Mouse (Mus musculus): Measurements from ENCODE around the gene Hmgcl. TPM values are rescaled to one million over a fixed set of nuclear protein-coding genes. Genes with fewer than 3 reads are reported as not detected.

The Hmgcl gene
- total RNA-seq, 2 experiments from 2014 or later: 33.4 to 34.1 TPM

GRCm38 (mm10) chr4:135995118-135995517, 48.9 kb downstream of the Hmgcl start:
- intact Hi-C loops (cut with DNase I): no loop called here
- TF ChIP-seq CTCF (IDR thresholded peaks at IDR 0.05): no peak
- no peak overlapping the region for H3K27ac ChIP-seq
- H3K4me3 ChIP-seq: no peak overlapping the region
- DNase-seq (ENCODE audit: extremely low spot score in 1 of 2, low spot score in 2 of 2): no peak

GRCm38 (mm10) chr4:136004107-136004675, 57.9 kb downstream of the Hmgcl start:
- intact Hi-C loops (cut with DNase I): no loop called here
- no peak for TF ChIP-seq CTCF (IDR thresholded peaks at IDR 0.05)
- Histone ChIP-seq H3K4me3 (no peak overlapping the region), H3K27ac (no peak overlapping the region)
- DNase-seq (ENCODE audit: extremely low spot score in 1 of 2, low spot score in 2 of 2): no peak

GRCm38 (mm10) chr4:136004921-136005320, 58.7 kb downstream of the Hmgcl start:
- TF ChIP-seq CTCF (IDR thresholded peaks at IDR 0.05): no peak
- no peak for DNase-seq (ENCODE audit: extremely low spot score in 1 of 2, low spot score in 2 of 2)
- Histone ChIP-seq H3K4me3 (no peak overlapping the region), H3K27ac (no peak overlapping the region)
- intact Hi-C loops (cut with DNase I): no loop called here

GRCm38 (mm10) chr4:136006821-136007220, 60.6 kb downstream of the Hmgcl start:
- DNase-seq (ENCODE audit: extremely low spot score in 1 of 2, low spot score in 2 of 2): no peak
- Histone ChIP-seq H3K27ac (no peak overlapping the region), H3K4me3 (no peak overlapping the region)
- TF ChIP-seq CTCF (IDR thresholded peaks at IDR 0.05): no peak
- intact Hi-C loops (cut with DNase I): no loop called here

DNA sequence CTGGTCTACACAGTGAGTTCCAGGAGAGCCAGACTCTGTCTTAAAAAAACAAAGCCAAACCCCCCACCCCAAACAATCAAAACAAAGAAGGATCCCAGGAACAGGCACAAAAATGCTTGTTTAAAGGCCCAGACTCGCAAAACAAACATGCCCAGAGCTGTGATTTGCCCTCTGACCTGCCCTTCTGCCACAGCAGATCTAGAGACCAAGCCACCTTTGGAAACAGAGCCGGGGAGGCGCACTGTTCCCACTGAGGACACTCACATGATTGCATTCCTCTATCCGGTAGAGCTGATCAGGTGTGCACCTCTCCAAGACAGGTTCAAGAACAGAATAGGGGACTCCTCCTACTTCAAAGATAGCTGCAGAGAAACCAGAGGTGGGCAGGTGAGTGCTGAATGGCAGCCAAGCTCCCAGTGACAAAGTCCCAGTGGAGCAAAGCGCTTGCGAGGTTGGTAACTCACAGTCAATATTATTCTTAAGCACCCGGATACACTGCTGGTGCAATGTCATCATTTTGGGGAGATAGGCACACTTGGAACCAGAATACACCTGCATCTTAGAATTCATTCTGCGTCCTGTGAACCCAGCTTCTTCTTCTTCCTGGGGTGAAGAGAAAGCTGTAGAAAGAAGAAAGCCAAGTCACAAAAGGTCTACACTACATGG, 62.7 kb downstream of the Hmgcl start:
- intact Hi-C loops (cut with DNase I): no loop called here
- Histone ChIP-seq H3K27ac (no peak overlapping the region), H3K4me3 (no peak overlapping the region)
- DNase-seq (ENCODE audit: extremely low spot score in 1 of 2, low spot score in 2 of 2): no peak
- no peak for TF ChIP-seq CTCF (IDR thresholded peaks at IDR 0.05)

GRCm38 (mm10) chr4:136010586-136010985, 64.3 kb downstream of the Hmgcl start:
- no peak overlapping the region for H3K27ac ChIP-seq
- no peak; the same call in 1 of the 2 replicates for TF ChIP-seq CTCF (IDR thresholded peaks at IDR 0.05)
- no peak overlapping the region for H3K4me3 ChIP-seq
- no peak for DNase-seq (ENCODE audit: extremely low spot score in 1 of 2, low spot score in 2 of 2)
- intact Hi-C loops (cut with DNase I): loop anchor here (5.0 kb wide), 1 partner anchor 37 kb away; no protein-coding TSS in a partner anchor

Other genes with a start within 250 kb of the Hmgcl start
- under 1 TPM in 1 of 2 experiments, not detected in 1; 0.14 TPM for gene Il22ra1, start 218.3 kb upstream of the Hmgcl start, total RNA-seq (2021)
- gene Myom3, start 186.7 kb upstream of the Hmgcl start, total RNA-seq (2021): 1 to 10 TPM in 1 of 2 experiments, under 1 TPM in 1; 0.96 to 1.4 TPM
- 10 to 100 TPM; 70.8 to 82.2 TPM for gene Srsf10, start 90.7 kb upstream of the Hmgcl start, total RNA-seq (2021)
- gene Pnrc2, start 72.6 kb upstream of the Hmgcl start, total RNA-seq (2021): 10 to 100 TPM; 41.1 to 41.7 TPM
- under 1 TPM in 1 of 2 experiments, not detected in 1; 0.11 TPM for gene Cnr2, start 51.1 kb upstream of the Hmgcl start, total RNA-seq (2021)
- 10 to 100 TPM; 34.9 to 37.9 TPM for gene Fuca1, start 25.7 kb upstream of the Hmgcl start, total RNA-seq (2021)
- gene Gale, start 17.3 kb downstream of the Hmgcl start, total RNA-seq (2021): 10 to 100 TPM; 22.0 to 22.9 TPM
- 10 to 100 TPM; 92.9 to 96.7 TPM for gene Lypla2, start 26.2 kb downstream of the Hmgcl start, total RNA-seq (2021)
- gene Pithd1, start 40.8 kb downstream of the Hmgcl start, total RNA-seq (2021): 10 to 100 TPM; 75.9 to 95.0 TPM
- 10 to 100 TPM; 25.7 to 26.8 TPM for gene Eloa, start 75.3 kb downstream of the Hmgcl start, total RNA-seq (2021)
- 100 to 1,000 TPM; 271 to 308 TPM for gene Rpl11, start 107.0 kb downstream of the Hmgcl start, total RNA-seq (2021)
- 10 to 100 TPM; 26.8 to 36.1 TPM for gene Id3, start 197.0 kb downstream of the Hmgcl start, total RNA-seq (2021)
- 1 to 10 TPM in 1 of 2 experiments, under 1 TPM in 1; 0.36 to 1.3 TPM for gene E2f2, start 225.9 kb downstream of the Hmgcl start, total RNA-seq (2021)

Measured in left cerebral cortex, adult 2 months (tissue).